Mouse (Mus musculus): ENCODE results near the gene Zfp276. TPM values are rescaled to one million over a fixed set of nuclear protein-coding genes. Genes with fewer than 3 reads are reported as not detected.

The Zfp276 gene
- polyA plus RNA-seq, 1 experiment, result 33.8 TPM

DNA sequence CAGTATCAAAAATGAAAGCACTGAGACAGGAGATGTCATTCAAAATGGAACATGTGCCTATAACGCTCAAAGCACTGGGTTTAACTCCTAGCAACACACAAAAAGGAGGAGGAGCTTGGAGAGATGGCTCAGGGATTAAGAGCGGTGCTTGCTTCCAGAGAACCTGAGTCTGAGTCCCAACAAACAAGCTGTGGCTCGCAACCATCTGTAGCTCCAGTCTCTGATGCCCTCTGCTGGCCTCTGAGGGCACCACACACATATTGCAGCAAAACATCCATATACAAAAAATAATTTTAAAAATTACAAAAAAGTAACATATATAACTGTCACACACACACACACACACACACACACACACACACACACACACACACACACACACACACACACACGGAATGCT, 36.2 kb downstream of the Zfp276 start:
- Histone ChIP-seq H3K36me3 (ENCODE audit: control insufficient read depth, insufficient read depth, low read length) (peaks cover 1% of the 10 kb centered on the region), H3K27ac (ENCODE audit: insufficient read depth, low read depth, low read length) (no peak overlapping the region), H3K4me1 (ENCODE audit: control insufficient read depth, insufficient read depth, insufficient read length, low read length) (no peaks in the 10 kb centered on the region), H3K27me3 (ENCODE audit: control insufficient read depth, insufficient read depth, low read length) (no peaks in the 10 kb centered on the region), H3K4me3 (ENCODE audit: low read depth, low read length) (no peak overlapping the region)
- WGBS, result 85% methylated on average over 4 of the region's 4 CpGs
- TF ChIP-seq CTCF (IDR thresholded peaks at IDR 0.05; ENCODE audit: extremely low read depth, insufficient read length, insufficient replicate concordance, low read depth, low read length) (peak; percentile 65; the same call in 1 of the 2 replicates), POLR2A (IDR thresholded peaks at IDR 0.05; ENCODE audit: low read depth, low read length) (no peak)

DNA sequence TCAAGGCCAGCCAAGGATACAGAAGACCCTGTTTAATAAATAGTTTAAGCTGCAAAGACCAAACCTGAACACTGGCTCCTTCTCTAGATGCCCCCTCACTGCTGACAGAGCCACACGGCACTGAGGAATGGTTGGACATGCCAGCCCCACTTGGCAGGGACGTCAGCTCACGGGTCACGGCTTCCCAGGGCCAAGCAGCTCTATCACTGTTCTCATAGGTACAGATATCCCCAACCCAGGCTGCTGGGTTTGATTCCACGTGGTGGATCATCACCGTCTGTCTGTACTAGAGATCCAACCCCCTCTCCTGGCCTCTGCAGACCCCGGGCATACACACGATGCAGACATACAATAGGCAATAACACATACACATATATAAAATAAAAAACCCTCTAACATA, 36.7 kb downstream of the Zfp276 start:
- peaks cover 1% of the 10 kb centered on the region for H3K36me3 ChIP-seq (ENCODE audit: control insufficient read depth, insufficient read depth, low read length)
- no peaks in the 10 kb centered on the region for H3K27me3 ChIP-seq (ENCODE audit: control insufficient read depth, insufficient read depth, low read length)
- WGBS, result 95% methylated on average over 8 of the region's 8 CpGs
- no peak overlapping the region for H3K4me3 ChIP-seq (ENCODE audit: low read depth, low read length)
- no peaks in the 10 kb centered on the region for H3K4me1 ChIP-seq (ENCODE audit: control insufficient read depth, insufficient read depth, insufficient read length, low read length)
- TF ChIP-seq POLR2A (IDR thresholded peaks at IDR 0.05; ENCODE audit: low read depth, low read length) (no peak), CTCF (IDR thresholded peaks at IDR 0.05; ENCODE audit: extremely low read depth, insufficient read length, insufficient replicate concordance, low read depth, low read length) (no peak)
- no peak overlapping the region for H3K27ac ChIP-seq (ENCODE audit: insufficient read depth, low read depth, low read length)

DNA sequence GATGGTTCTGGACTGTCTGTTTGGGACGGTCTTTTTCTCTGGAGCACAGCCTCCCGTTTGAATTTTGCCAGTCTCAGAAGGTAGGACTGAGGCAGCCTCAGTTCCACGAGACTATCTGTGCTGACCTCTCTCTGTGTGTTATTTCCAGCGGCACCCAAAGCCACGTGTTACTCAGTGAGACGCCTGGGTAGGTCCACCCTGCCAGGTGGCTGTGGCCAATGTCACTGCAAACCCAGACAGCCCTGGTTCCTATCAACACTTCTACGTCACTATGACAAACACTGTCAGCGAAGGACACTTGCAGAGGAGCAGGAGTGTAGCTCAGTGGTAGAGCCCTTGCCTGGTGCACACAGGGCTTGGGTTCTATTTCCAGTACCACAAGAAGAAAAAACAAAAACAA, 37.7 kb downstream of the Zfp276 start:
- TF ChIP-seq CTCF (IDR thresholded peaks at IDR 0.05; ENCODE audit: extremely low read depth, insufficient read length, insufficient replicate concordance, low read depth, low read length), result no peak
- TF ChIP-seq POLR2A (IDR thresholded peaks at IDR 0.05; ENCODE audit: low read depth, low read length), result no peak
- Histone ChIP-seq H3K27ac (ENCODE audit: insufficient read depth, low read depth, low read length) (no peak overlapping the region), H3K27me3 (ENCODE audit: control insufficient read depth, insufficient read depth, low read length) (no peaks in the 10 kb centered on the region), H3K4me3 (ENCODE audit: low read depth, low read length) (no peak overlapping the region), H3K36me3 (ENCODE audit: control insufficient read depth, insufficient read depth, low read length) (no peaks in the 10 kb centered on the region; the same call in none of the 2 replicates), H3K4me1 (ENCODE audit: control insufficient read depth, insufficient read depth, insufficient read length, low read length) (no peaks in the 10 kb centered on the region)
- WGBS, result 82% methylated on average over 8 of the region's 8 CpGs

DNA sequence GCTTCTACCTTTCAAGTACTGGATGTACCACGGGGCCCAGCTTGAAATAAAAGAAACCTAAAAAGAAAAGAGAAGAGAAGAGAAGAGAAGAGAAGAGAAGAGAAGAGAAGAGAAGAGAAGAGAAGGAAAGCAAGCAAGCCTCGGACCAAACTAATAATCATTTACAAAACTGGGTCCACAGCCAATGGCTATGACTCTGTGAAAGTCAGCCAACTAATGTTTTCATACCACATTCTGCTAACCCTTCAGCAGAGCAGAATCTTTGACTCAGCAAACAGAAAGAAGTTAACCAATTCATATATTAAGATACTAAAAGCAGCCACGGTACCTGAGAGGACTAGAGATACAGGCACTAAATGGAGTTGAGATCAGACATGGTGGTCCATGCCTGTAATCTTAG, 38.3 kb downstream of the Zfp276 start:
- WGBS, result 77% methylated on average over 3 of the region's 3 CpGs
- TF ChIP-seq POLR2A (IDR thresholded peaks at IDR 0.05; ENCODE audit: low read depth, low read length), result no peak
- TF ChIP-seq CTCF (IDR thresholded peaks at IDR 0.05; ENCODE audit: extremely low read depth, insufficient read length, insufficient replicate concordance, low read depth, low read length), result no peak
- Histone ChIP-seq H3K4me1 (ENCODE audit: control insufficient read depth, insufficient read depth, insufficient read length, low read length) (no peaks in the 10 kb centered on the region), H3K4me3 (ENCODE audit: low read depth, low read length) (no peak overlapping the region), H3K27me3 (ENCODE audit: control insufficient read depth, insufficient read depth, low read length) (no peaks in the 10 kb centered on the region), H3K27ac (ENCODE audit: insufficient read depth, low read depth, low read length) (no peak overlapping the region), H3K36me3 (ENCODE audit: control insufficient read depth, insufficient read depth, low read length) (no peaks in the 10 kb centered on the region; the same call in none of the 2 replicates)

- Histone ChIP-seq H3K27me3 (ENCODE audit: control insufficient read depth, insufficient read depth, low read length) (no peaks in the 10 kb centered on the region), H3K27ac (ENCODE audit: insufficient read depth, low read depth, low read length) (no peak overlapping the region), H3K36me3 (ENCODE audit: control insufficient read depth, insufficient read depth, low read length) (no peaks in the 10 kb centered on the region; the same call in none of the 2 replicates), H3K4me1 (ENCODE audit: control insufficient read depth, insufficient read depth, insufficient read length, low read length) (no peaks in the 10 kb centered on the region), H3K4me3 (ENCODE audit: low read depth, low read length) (no peak overlapping the region)
- TF ChIP-seq CTCF (IDR thresholded peaks at IDR 0.05; ENCODE audit: extremely low read depth, insufficient read length, insufficient replicate concordance, low read depth, low read length) (no peak), POLR2A (IDR thresholded peaks at IDR 0.05; ENCODE audit: low read depth, low read length) (no peak)
- WGBS, result 88% methylated on average over 2 of the region's 2 CpGs
Measured at GRCm38 (mm10) chr8:123292785-123293184, 38.8 kb downstream of the Zfp276 start.

DNA sequence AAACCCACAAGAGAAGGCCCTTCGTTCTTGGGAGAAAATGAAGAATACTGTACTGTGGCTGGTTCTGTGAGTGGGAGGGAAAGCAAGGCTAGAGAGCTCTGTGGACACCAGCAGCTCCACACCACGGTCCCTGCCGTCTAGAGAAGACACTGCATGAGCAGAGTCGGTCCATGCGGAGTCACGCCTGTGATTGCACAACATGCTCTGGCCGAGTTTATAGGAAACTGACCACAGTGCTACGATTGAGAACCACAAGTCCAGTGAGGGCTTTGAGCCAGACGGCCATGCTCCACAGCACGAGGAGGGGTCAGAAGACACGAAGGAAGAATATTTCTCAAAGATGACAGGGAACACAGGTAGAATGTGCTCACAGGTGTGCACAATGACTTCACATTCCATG, 44.3 kb downstream of the Zfp276 start:
- Histone ChIP-seq H3K27me3 (ENCODE audit: control insufficient read depth, insufficient read depth, low read length) (no peaks in the 10 kb centered on the region), H3K27ac (ENCODE audit: insufficient read depth, low read depth, low read length) (no peak overlapping the region), H3K36me3 (ENCODE audit: control insufficient read depth, insufficient read depth, low read length) (no peaks in the 10 kb centered on the region; the same call in 1 of the 2 replicates), H3K4me1 (ENCODE audit: control insufficient read depth, insufficient read depth, insufficient read length, low read length) (no peaks in the 10 kb centered on the region), H3K4me3 (ENCODE audit: low read depth, low read length) (no peak overlapping the region)
- WGBS, result 80% methylated on average over 11 of the region's 11 CpGs
- TF ChIP-seq CTCF (IDR thresholded peaks at IDR 0.05; ENCODE audit: extremely low read depth, insufficient read length, insufficient replicate concordance, low read depth, low read length) (no peak), POLR2A (IDR thresholded peaks at IDR 0.05; ENCODE audit: low read depth, low read length) (no peak)

DNA sequence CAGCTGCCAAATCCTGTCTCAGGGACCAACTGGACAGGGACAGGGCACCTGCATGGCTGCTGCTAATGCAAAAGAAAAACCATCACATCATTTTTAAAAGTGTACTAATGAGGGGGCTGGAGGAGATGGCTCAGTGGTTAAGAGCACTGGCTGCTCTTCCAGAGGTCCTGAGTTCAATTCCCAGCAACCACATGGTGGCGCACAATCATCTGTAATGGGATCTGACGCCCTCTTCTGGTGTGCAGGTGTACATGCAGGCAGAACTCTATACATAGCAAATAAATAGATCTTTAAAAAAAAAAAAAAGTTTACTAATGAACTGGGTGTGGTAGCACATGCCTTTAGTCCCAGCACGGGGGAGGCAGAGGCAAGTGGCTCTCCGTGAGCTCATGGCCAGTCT, 54.7 kb downstream of the Zfp276 start:
- H3K4me1 ChIP-seq (ENCODE audit: control insufficient read depth, insufficient read depth, insufficient read length, low read length), result no peaks in the 10 kb centered on the region
- no peak overlapping the region for H3K4me3 ChIP-seq (ENCODE audit: low read depth, low read length)
- WGBS, result 58% methylated on average over 4 of the region's 4 CpGs
- no peaks in the 10 kb centered on the region for H3K27me3 ChIP-seq (ENCODE audit: control insufficient read depth, insufficient read depth, low read length)
- peaks cover 4% of the 10 kb centered on the region; the same call in 1 of the 2 replicates for H3K36me3 ChIP-seq (ENCODE audit: control insufficient read depth, insufficient read depth, low read length)
- TF ChIP-seq POLR2A (IDR thresholded peaks at IDR 0.05; ENCODE audit: low read depth, low read length) (no peak), CTCF (IDR thresholded peaks at IDR 0.05; ENCODE audit: extremely low read depth, insufficient read length, insufficient replicate concordance, low read depth, low read length) (no peak)
- H3K27ac ChIP-seq (ENCODE audit: insufficient read depth, low read depth, low read length), result no peak overlapping the region

All from small intestine, adult 2 months (tissue).